Mouse (Mus musculus): Measurements from ENCODE around the gene 0610009B22Rik. TPM values are rescaled to one million over a fixed set of nuclear protein-coding genes. Genes with fewer than 3 reads are reported as not detected.

Gene 0610009B22Rik
- total and polyA plus RNA-seq, 2 experiments: 17.7 to 30.5 TPM

DNA sequence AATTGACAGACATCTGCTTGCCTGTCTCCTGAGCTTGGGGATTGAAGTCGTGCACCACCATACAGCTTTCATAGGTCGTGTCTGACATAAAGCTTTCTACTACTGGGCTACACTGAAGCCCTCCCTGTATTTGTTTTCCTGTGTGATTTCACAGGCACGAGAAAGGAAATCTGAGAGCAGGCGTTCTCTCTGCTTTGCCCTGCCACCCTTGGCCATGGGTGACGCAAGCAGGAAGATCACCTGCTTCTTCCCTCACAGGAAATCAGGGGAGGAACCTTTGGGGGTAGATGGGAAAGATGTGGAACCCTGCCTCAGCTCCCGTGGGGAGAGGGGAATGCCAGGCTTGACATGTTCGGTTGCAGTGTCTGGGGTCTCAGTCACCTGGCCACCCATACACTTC lies 30.4 kb downstream of the 0610009B22Rik start:
- no peaks in the 10 kb centered on the region for H3K79me2 ChIP-seq (ENCODE audit: control insufficient read depth, insufficient read depth, low read length)
- H3K4me3 ChIP-seq (ENCODE audit: insufficient read depth, low read depth, low read length): no peak overlapping the region
- H3K27me3 ChIP-seq (ENCODE audit: control insufficient read depth, insufficient read depth, low read length): no peaks in the 10 kb centered on the region
- H3K9ac ChIP-seq (ENCODE audit: low read depth, low read length): peak overlapping the region; percentile 12; the same call in 1 of the 2 replicates
- TF ChIP-seq POLR2A (IDR thresholded peaks at IDR 0.05; ENCODE audit: extremely low read depth, insufficient read depth, low read length) (no peak), CTCF (IDR thresholded peaks at IDR 0.05; ENCODE audit: low read depth, low read length) (no peak)
- H3K4me1 ChIP-seq (ENCODE audit: control insufficient read depth, insufficient read depth, low read length): peaks cover 39% of the 10 kb centered on the region
- peak; percentile 65 for DNase-seq (ENCODE audit: extremely low read depth, low read depth, low spot score)
- 18% methylated on average over 7 of the region's 7 CpGs for WGBS
- no peaks in the 10 kb centered on the region for H3K36me3 ChIP-seq (ENCODE audit: control insufficient read depth, insufficient read depth, low read length)
- H3K27ac ChIP-seq (replicated peaks; ENCODE audit: insufficient read depth, low read depth, low read length): peak overlapping the region; percentile 87

DNA sequence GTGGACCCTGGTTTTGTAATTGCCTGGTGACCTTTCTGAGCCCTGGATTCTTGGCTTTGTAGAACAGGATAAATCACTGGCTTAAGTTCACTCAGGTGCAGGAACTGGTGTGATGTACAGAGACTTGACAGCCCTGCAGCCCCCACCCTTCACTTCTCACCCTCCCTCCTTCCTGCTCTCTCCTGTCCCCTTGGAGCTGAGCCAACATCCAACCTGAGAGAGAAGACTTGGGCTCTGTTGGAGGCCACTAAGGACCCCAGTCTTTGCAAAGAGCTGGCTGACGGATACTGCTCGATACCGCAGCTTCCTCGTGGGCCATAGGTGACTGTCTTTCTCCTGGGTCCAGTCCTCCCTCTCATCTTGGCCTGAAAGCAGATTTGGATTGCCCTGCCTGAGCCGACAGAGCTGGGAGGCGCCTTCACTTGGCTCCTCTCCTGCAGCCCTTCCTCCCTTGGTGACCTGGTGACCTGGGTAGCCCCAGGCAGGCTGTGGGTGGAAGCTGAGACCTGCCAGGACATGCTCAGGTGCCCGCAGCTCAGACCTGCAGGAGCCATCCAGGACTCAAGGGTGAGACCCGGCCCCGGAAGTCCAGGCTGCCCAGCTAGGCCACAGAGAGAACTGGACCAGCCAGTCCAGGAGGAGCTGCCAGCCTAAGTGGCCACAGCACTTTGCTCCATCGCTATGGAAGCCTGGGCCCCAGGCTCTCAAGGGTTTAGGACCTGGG lies 31.7 kb downstream of the 0610009B22Rik start:
- WGBS: 22% methylated on average over 10 of the region's 10 CpGs
- Histone ChIP-seq H3K27me3 (ENCODE audit: control insufficient read depth, insufficient read depth, low read length) (no peaks in the 10 kb centered on the region), H3K36me3 (ENCODE audit: control insufficient read depth, insufficient read depth, low read length) (no peaks in the 10 kb centered on the region), H3K27ac (replicated peaks; ENCODE audit: insufficient read depth, low read depth, low read length) (peak overlapping the region; percentile 87), H3K4me3 (ENCODE audit: insufficient read depth, low read depth, low read length) (no peak overlapping the region), H3K9ac (ENCODE audit: low read depth, low read length) (peak overlapping the region; percentile 9; the same call in 1 of the 2 replicates), H3K4me1 (ENCODE audit: control insufficient read depth, insufficient read depth, low read length) (peaks cover 44% of the 10 kb centered on the region), H3K79me2 (ENCODE audit: control insufficient read depth, insufficient read depth, low read length) (no peaks in the 10 kb centered on the region)
- DNase-seq (ENCODE audit: extremely low read depth, low read depth, low spot score): peak; percentile 96
- TF ChIP-seq CTCF (IDR thresholded peaks at IDR 0.05; ENCODE audit: low read depth, low read length) (no peak), POLR2A (IDR thresholded peaks at IDR 0.05; ENCODE audit: extremely low read depth, insufficient read depth, low read length) (0 out of 2 replicates have a peak, but pooled peaks have one; percentile 21)

DNA sequence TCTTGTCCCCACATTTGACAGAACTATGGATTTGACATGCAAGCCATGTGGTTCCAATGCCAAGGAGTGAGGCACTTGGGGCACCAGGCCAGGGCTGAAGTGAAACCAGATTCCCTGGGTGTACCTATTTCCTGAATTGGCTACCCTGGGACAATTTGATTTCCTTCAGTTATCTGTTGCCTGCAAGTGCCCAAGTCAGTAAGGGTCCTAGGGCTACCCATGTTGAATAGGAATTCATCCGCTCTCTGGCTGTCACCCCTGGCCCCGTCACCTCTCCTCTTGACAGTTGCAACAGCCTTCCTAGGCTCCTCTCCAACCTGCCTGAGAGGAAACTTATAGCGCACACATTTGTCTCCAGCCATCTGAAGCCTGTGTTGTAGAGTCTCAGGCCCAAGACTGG lies 33.8 kb downstream of the 0610009B22Rik start:
- Histone ChIP-seq H3K27ac (replicated peaks; ENCODE audit: insufficient read depth, low read depth, low read length) (peak overlapping the region; percentile 30), H3K27me3 (ENCODE audit: control insufficient read depth, insufficient read depth, low read length) (no peaks in the 10 kb centered on the region), H3K9ac (ENCODE audit: low read depth, low read length) (no peak overlapping the region), H3K4me1 (ENCODE audit: control insufficient read depth, insufficient read depth, low read length) (peaks cover 47% of the 10 kb centered on the region), H3K79me2 (ENCODE audit: control insufficient read depth, insufficient read depth, low read length) (peaks cover 6% of the 10 kb centered on the region; the same call in 1 of the 2 replicates), H3K4me3 (ENCODE audit: insufficient read depth, low read depth, low read length) (no peak overlapping the region), H3K36me3 (ENCODE audit: control insufficient read depth, insufficient read depth, low read length) (no peaks in the 10 kb centered on the region)
- peak; percentile 56 for DNase-seq (ENCODE audit: extremely low read depth, low read depth, low spot score)
- TF ChIP-seq CTCF (IDR thresholded peaks at IDR 0.05; ENCODE audit: low read depth, low read length) (no peak), POLR2A (IDR thresholded peaks at IDR 0.05; ENCODE audit: extremely low read depth, insufficient read depth, low read length) (no peak)
- 41% methylated on average over 3 of the region's 3 CpGs for WGBS

DNA sequence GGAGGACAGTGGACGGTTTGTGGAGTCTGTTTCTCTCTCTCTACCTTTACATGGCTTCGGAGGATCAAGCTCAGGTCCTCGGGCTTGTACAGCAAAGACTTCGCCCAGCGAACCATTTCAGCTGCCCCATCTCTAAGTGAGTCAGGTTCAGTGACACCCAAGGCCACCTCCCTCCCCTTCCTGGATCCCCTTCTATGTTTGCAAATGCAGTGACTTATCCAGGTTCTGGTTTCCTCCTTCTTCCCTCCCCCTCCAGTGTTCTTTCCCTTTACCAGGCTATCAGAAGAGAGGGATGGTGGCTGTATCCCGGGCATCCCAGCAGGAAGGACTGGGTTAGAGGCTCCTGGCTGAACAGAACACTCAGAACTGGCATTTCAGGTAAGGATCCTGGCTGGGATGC lies 34.9 kb downstream of the 0610009B22Rik start:
- Histone ChIP-seq H3K79me2 (ENCODE audit: control insufficient read depth, insufficient read depth, low read length) (peaks cover 6% of the 10 kb centered on the region; the same call in 1 of the 2 replicates), H3K4me3 (ENCODE audit: insufficient read depth, low read depth, low read length) (no peak overlapping the region), H3K4me1 (ENCODE audit: control insufficient read depth, insufficient read depth, low read length) (peaks cover 43% of the 10 kb centered on the region), H3K27me3 (ENCODE audit: control insufficient read depth, insufficient read depth, low read length) (no peaks in the 10 kb centered on the region), H3K36me3 (ENCODE audit: control insufficient read depth, insufficient read depth, low read length) (no peaks in the 10 kb centered on the region), H3K9ac (ENCODE audit: low read depth, low read length) (peak overlapping the region; percentile 22; the same call in 1 of the 2 replicates), H3K27ac (replicated peaks; ENCODE audit: insufficient read depth, low read depth, low read length) (peak overlapping the region; percentile 48)
- TF ChIP-seq POLR2A (IDR thresholded peaks at IDR 0.05; ENCODE audit: extremely low read depth, insufficient read depth, low read length) (no peak), CTCF (IDR thresholded peaks at IDR 0.05; ENCODE audit: low read depth, low read length) (no peak)
- peak; percentile 64 for DNase-seq (ENCODE audit: extremely low read depth, low read depth, low spot score)
- WGBS: 41% methylated on average over 6 of the region's 6 CpGs

DNA sequence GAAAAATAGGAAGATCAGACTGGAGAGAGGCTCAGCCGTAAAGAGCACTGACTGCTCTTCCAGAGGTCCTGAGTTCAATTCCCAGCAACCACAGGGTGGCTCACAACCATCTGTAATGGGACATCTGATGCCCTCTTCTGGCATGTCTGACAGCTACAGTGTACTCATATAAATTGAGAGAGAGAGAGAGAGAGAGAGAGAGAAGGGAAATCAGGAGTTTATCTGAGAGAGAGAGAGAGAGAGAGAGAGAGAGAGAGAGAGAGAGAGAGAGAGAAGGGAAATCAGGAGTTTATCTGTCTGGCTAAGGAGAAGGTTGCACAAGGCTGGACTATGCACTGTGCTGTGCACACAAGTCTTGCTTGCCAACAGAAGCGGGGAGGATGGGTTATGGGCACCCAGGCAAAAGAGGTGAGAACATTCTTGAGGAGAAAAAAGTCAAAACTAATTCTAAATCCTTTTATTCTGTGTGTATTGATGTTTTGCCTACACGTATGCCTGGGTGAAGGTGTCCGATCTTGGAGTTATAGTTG lies 35.7 kb downstream of the 0610009B22Rik start:
- no peaks in the 10 kb centered on the region for H3K36me3 ChIP-seq (ENCODE audit: control insufficient read depth, insufficient read depth, low read length)
- H3K4me1 ChIP-seq (ENCODE audit: control insufficient read depth, insufficient read depth, low read length): peaks cover 38% of the 10 kb centered on the region
- H3K27ac ChIP-seq (replicated peaks; ENCODE audit: insufficient read depth, low read depth, low read length): peak overlapping the region; percentile 53
- no peak overlapping the region for H3K4me3 ChIP-seq (ENCODE audit: insufficient read depth, low read depth, low read length)
- H3K27me3 ChIP-seq (ENCODE audit: control insufficient read depth, insufficient read depth, low read length): no peaks in the 10 kb centered on the region
- H3K9ac ChIP-seq (ENCODE audit: low read depth, low read length): no peak overlapping the region
- peak; percentile 97 for DNase-seq (ENCODE audit: extremely low read depth, low read depth, low spot score)
- H3K79me2 ChIP-seq (ENCODE audit: control insufficient read depth, insufficient read depth, low read length): peaks cover 6% of the 10 kb centered on the region; the same call in 1 of the 2 replicates
- WGBS: 24% methylated on average over 4 of the region's 4 CpGs
- TF ChIP-seq POLR2A (IDR thresholded peaks at IDR 0.05; ENCODE audit: extremely low read depth, insufficient read depth, low read length): no peak
- TF ChIP-seq CTCF (IDR thresholded peaks at IDR 0.05; ENCODE audit: low read depth, low read length): no peak

Data from liver, adult 2 months (tissue).